Mouse (Mus musculus) liver, postnatal 0 days (tissue): Measurements from ENCODE around the gene Utrn. TPM values are rescaled to one million over a fixed set of nuclear protein-coding genes. Genes with fewer than 3 reads are reported as not detected.
A peak's percentile ranks its signal among the peaks of the same experiment; 100 is the strongest.

Source experiments
- ATAC-seq: fragments of 200-750 bp; cut with Nextera tagmentation; 2 replicates; pipeline ENCODE4 v1.8.0; 2017; ENCODE audit warnings: mild to moderate bottlenecking, moderate library complexity
- DNase-seq: peaks from one replicate; pipeline ENCODE4 v3.0.0-alpha.2; 2016
- H3K27ac ChIP-seq: fragments of 300-500 bp; sonication (generic); 2 replicates; pipeline ENCODE4 v1.5.1; 2014; ENCODE audit warnings: antibody characterized with exemption, moderate library complexity, mild to moderate bottlenecking, low read depth
- H3K27me3 ChIP-seq: fragments of 300-500 bp; sonication (generic); 2 replicates; pipeline ENCODE4 v1.6.1; 2014; ENCODE audit warnings: low read length, control low read depth, mixed read lengths; ENCODE audit not compliant: insufficient read depth
- H3K36me3 ChIP-seq: fragments of 300-500 bp; sonication (generic); replicated peaks from 2 replicates; pipeline ENCODE4 v1.6.1; 2014; ENCODE audit warnings: mild to moderate bottlenecking, control low read depth, low read length, moderate library complexity, mixed read lengths; ENCODE audit not compliant: insufficient read depth
- H3K4me1 ChIP-seq: fragments of 300-500 bp; sonication (generic); 2 replicates; pipeline ENCODE4 v1.6.1; 2014; ENCODE audit warnings: antibody characterized with exemption, mild to moderate bottlenecking, control low read depth; ENCODE audit not compliant: insufficient read depth
- H3K4me2 ChIP-seq: fragments of 300-500 bp; sonication (generic); 2 replicates; pipeline ENCODE4 v1.6.1; 2014; ENCODE audit warnings: low read depth, mild to moderate bottlenecking, low read length, moderate library complexity, mixed read lengths
- H3K4me3 ChIP-seq: fragments of 300-500 bp; sonication (generic); 2 replicates; pipeline ENCODE4 v1.5.1; 2014; ENCODE audit warnings: low read depth, low read length
- H3K9ac ChIP-seq: fragments of 300-500 bp; sonication (generic); replicated peaks from 2 replicates; pipeline ENCODE4 v1.6.1; 2014; ENCODE audit warnings: mild to moderate bottlenecking, moderate library complexity
- H3K9me3 ChIP-seq: fragments of 300-500 bp; sonication (generic); 2 replicates; pipeline ENCODE4 v1.6.1; 2016; ENCODE audit warnings: mild to moderate bottlenecking, control low read depth, low read length, mixed read lengths
- CTCF ChIP-seq: sonication (generic); IDR thresholded peaks from 2 replicates; pipeline ENCODE4 v1.5.1; 2016; ENCODE audit warnings: antibody characterized with exemption, low read depth
- EP300 ChIP-seq: IDR thresholded peaks from 2 replicates; pipeline ENCODE4 v1.6.1; 2016; ENCODE audit warnings: antibody characterized with exemption, low read depth, mild to moderate bottlenecking
- WGBS: fragments of 180-500 bp; shearing (Covaris S2); extraction: QIAGEN DNeasy Blood & Tissue Kit; methylation state at CpG from one replicate; pipeline ENCODE4 v1.1.7; 2014; ENCODE audit not compliant: insufficient replicate concordance; 5-methylcytosine and 5-hydroxymethylcytosine counted together
- polyA plus RNA-seq: library from polyadenylated mRNA; unstranded; fragments of >200 nt; fragmentation: Nextera tagmentation; extraction: Ambion mirVana; gene quantifications from 2 replicates; pipeline ENCODE4 v1.2.1, GENCODE M21; 2015

Gene Utrn
- polyA plus RNA-seq, 1 experiment from 2014 or later: 9.7 TPM

DNA sequence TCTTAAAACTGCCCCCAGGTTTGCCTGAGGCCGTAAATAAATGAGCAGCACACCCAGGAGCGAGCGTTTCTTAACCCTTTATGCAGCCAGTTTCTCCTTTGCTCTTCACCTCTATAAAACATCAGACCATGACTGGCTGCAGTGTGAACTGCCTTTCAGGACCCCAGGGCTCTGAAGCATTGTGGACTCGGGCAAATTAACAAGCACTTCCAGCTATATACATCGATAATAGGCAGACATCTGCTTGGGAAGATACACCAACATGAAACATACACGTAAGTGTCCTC lies 110.5 kb downstream of the Utrn start:
- no peaks in the 10 kb centered on the region for H3K27me3 ChIP-seq
- H3K9ac ChIP-seq: no peak overlapping the region
- no peaks in the 10 kb centered on the region; the same call in 1 of the 2 replicates for H3K4me1 ChIP-seq
- ATAC-seq (no peak), DNase-seq (no peak)
- no peaks in the 10 kb centered on the region for H3K9me3 ChIP-seq
- WGBS: 70% methylated on average over 6 of the region's 6 CpGs
- H3K4me3 ChIP-seq: no peak overlapping the region
- H3K27ac ChIP-seq: no peak overlapping the region
- H3K36me3 ChIP-seq: no peaks in the 10 kb centered on the region
- TF ChIP-seq EP300 (no peak), CTCF (no peak)
- no peak overlapping the region for H3K4me2 ChIP-seq

DNA sequence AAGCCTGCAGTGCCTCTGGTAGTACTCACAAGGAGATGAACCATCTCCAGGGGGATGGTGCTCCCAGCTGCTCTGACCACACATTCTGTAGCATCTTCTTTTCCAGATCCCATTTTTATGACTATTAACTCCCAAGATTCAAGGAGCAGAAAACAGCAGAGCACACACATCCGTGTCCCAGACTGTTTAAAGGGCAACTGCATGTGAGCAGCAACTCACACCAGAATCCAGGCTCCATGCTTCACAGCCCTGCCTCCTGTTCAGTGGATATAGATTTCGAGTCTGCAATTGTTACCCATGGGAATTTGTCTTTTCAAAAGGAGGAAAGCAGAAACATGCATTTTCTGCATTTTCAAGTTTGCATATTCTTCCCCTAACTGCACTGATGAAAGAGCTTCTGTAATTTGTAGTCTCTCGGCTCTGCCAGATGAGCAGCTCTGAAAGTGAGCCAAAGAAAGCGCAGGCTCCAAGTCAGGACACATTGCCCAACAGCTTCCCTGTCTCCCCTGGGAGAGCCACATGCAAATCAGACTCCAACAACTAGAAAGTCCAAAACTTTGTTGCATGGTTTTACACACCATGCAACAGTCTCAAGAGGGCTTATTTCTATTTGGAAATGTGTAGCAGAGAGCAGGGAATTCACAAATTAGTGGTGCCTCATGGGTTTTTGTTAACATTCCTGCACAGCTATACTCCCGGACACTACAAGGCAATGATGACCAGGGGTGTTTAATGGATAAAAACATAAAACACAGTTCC lies 111.0 kb downstream of the Utrn start:
- Histone ChIP-seq H3K27ac (no peak overlapping the region), H3K4me3 (no peak overlapping the region), H3K9me3 (no peaks in the 10 kb centered on the region), H3K36me3 (no peaks in the 10 kb centered on the region), H3K27me3 (no peaks in the 10 kb centered on the region), H3K4me2 (no peak overlapping the region), H3K9ac (no peak overlapping the region), H3K4me1 (no peaks in the 10 kb centered on the region; the same call in 1 of the 2 replicates)
- TF ChIP-seq EP300 (no peak), CTCF (no peak)
- ATAC-seq (no peak), DNase-seq (peak; percentile 18)
- WGBS: 62% methylated on average over 5 of the region's 5 CpGs

DNA sequence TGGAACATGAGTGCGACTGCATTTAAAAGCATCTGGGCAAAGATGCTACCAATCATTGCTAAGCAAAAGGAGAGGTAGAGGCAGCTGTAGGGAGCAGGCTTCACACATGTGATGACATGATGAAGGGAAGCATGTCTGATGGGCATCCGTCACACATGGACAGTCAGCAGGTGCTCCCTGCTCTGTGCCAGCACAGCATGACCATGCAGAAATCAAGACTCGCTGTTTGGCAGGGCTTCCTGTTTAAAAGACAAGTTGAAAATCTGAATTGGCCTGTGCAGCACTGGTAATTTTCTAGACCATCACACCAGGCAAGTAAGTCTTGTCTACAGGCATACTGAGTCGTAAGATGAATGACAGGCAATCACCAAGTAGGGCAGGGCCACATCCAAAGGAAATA lies 112.5 kb downstream of the Utrn start:
- Histone ChIP-seq H3K9ac (no peak overlapping the region), H3K36me3 (no peaks in the 10 kb centered on the region), H3K27ac (no peak overlapping the region), H3K9me3 (no peaks in the 10 kb centered on the region), H3K27me3 (no peaks in the 10 kb centered on the region), H3K4me2 (no peak overlapping the region), H3K4me1 (no peaks in the 10 kb centered on the region; the same call in 1 of the 2 replicates), H3K4me3 (no peak overlapping the region)
- TF ChIP-seq CTCF: no peak
- no peak for TF ChIP-seq EP300
- WGBS: 70% methylated on average over 4 of the region's 4 CpGs
- DNase-seq (no peak), ATAC-seq (no peak)

DNA sequence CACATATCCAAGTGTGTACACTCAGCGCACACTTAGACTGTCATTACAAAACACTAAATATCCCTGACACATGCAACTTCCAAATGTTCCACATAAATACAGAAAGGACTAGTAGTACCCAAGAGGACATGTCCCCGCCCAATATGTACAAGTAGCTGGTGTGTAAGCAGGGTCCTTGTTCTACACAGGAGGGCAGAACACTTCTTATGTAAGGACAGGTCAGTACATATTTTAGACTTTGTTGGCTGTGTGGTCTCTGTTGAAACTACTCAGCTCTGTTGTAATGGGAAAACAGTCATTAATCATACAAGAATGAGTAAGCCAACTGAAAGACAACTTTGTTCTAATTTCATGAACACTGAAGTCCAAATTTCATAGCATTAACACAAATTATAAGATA lies 114.3 kb downstream of the Utrn start:
- no peak overlapping the region for H3K27ac ChIP-seq
- H3K36me3 ChIP-seq: peaks cover 4% of the 10 kb centered on the region; the same call in 1 of the 2 replicates
- H3K4me2 ChIP-seq: no peak overlapping the region
- H3K9me3 ChIP-seq: no peaks in the 10 kb centered on the region
- H3K27me3 ChIP-seq: no peaks in the 10 kb centered on the region
- H3K4me3 ChIP-seq: no peak overlapping the region
- WGBS: 83% methylated on average over 2 of the region's 2 CpGs
- H3K4me1 ChIP-seq: no peaks in the 10 kb centered on the region; the same call in 1 of the 2 replicates
- no peak overlapping the region for H3K9ac ChIP-seq
- DNase-seq (no peak), ATAC-seq (0 out of 2 replicates have a peak, but pooled peaks have one; percentile 45)
- no peak for TF ChIP-seq CTCF
- no peak for TF ChIP-seq EP300

DNA sequence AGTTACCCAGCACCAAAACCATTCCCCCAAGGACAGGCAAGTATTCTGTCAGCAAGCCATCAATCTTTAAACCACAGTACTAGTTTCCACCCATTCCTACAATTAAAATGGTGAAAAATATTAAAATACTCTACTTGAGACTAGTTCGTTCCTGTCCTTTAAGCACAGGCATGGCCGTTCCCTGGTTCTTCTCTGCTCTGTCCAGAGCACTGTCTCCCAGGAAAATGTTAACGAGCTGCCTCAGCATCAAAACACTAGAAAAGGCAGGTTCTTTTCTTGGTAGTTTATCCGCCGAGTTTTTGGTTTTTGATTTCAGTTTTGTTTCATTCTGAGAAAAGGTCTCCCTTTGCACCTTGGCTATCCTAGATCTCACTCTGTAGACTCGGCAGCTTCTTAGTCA lies 115.0 kb downstream of the Utrn start:
- DNase-seq: no peak
- H3K36me3 ChIP-seq: peaks cover 4% of the 10 kb centered on the region; the same call in 1 of the 2 replicates
- H3K9me3 ChIP-seq: no peaks in the 10 kb centered on the region
- no peaks in the 10 kb centered on the region for H3K27me3 ChIP-seq
- no peak overlapping the region for H3K4me2 ChIP-seq
- WGBS: 79% methylated on average over 6 of the region's 6 CpGs
- H3K27ac ChIP-seq: no peak overlapping the region
- TF ChIP-seq EP300 (no peak), CTCF (no peak)
- no peak for ATAC-seq
- no peaks in the 10 kb centered on the region; the same call in 1 of the 2 replicates for H3K4me1 ChIP-seq
- H3K9ac ChIP-seq: no peak overlapping the region
- no peak overlapping the region for H3K4me3 ChIP-seq

DNA sequence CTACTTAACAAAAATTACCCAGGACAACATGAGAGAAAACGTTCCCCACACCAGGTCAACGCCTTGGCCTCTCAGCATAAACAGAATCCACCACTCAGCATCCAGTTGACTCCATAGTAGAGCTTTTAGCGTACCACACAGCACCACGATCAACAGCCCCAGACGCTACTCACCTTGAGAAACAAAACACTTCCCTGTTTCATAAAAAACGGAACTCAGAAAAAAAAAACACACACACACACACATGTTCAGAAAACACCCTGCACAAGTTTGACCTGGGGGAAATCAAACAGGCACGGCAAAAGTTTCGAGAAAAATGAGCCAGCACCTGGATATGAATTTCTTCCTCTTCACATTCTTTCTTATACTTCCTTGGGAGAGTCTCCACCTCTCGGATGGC lies 125.4 kb downstream of the Utrn start:
- TF ChIP-seq CTCF (no peak), EP300 (no peak)
- Histone ChIP-seq H3K4me3 (no peak overlapping the region), H3K27me3 (no peaks in the 10 kb centered on the region), H3K4me1 (no peaks in the 10 kb centered on the region), H3K27ac (no peak overlapping the region), H3K9me3 (no peaks in the 10 kb centered on the region), H3K9ac (no peak overlapping the region), H3K36me3 (peaks cover 20% of the 10 kb centered on the region), H3K4me2 (no peak overlapping the region)
- 78% methylated on average over 9 of the region's 9 CpGs for WGBS
- no peak for ATAC-seq
- DNase-seq: no peak
